Mouse (Mus musculus): ENCODE measurements at regions not wholly inside any gene's neighbourhood (a gene's known extent, or its start where the extent isn't known, plus 50 kb on each side); places are given as distances from the start of the nearest gene placed in this dataset.

DNA sequence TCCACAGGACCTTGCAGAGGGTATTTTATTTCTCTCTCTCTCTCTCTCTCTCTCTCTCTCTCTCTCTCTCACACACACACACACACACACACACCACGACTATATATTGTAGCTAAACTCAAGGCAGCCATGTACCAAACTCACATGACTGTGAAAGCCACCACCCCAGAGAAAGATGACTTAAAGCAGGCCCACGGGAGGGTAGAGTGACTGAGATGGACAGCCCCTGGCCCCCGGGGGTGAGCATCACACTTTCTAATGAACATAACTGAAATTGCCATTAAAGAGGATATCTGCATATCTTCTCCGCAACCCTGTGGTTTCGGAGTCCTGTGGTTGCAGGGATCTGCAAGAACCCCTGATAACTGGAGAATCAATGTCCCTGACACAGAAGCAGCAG is 197.1 kb upstream of the Spdye4c start:
- TF ChIP-seq CTCF (IDR thresholded peaks at IDR 0.05; ENCODE audit: borderline replicate concordance, control insufficient read depth, extremely low read depth, insufficient read depth, low read length, poor library complexity), result no peak
- TF ChIP-seq POLR2A (IDR thresholded peaks at IDR 0.05; ENCODE audit: control insufficient read depth, extremely low read depth, insufficient read depth, low read length, poor library complexity), result no peak
